Mouse (Mus musculus) heart, embryonic 11.5 days (tissue): Measurements from ENCODE around the gene Cenpa. TPM values are rescaled to one million over a fixed set of nuclear protein-coding genes. Genes with fewer than 3 reads are reported as not detected.

ENCODE experiments used
- ATAC-seq: fragments of 200-750 bp; cut with Nextera tagmentation; replicated peaks from 2 replicates; pipeline ENCODE4 v1.8.0; 2017; ENCODE audit warnings: moderate library complexity; ENCODE audit not compliant: insufficient number of reproducible peaks, low FRiP score, low TSS enrichment
- H3K27ac ChIP-seq: fragments of 300-500 bp; sonication (generic); 2 replicates; pipeline ENCODE4 v1.5.1; 2014; ENCODE audit warnings: mild to moderate bottlenecking, low read depth, low read length
- H3K27me3 ChIP-seq: fragments of 300-500 bp; sonication (generic); 2 replicates; pipeline ENCODE4 v1.6.1; 2014; ENCODE audit warnings: mild to moderate bottlenecking, low read length, mixed read lengths; ENCODE audit not compliant: control insufficient read depth, insufficient read depth
- H3K36me3 ChIP-seq: fragments of 300-500 bp; sonication (generic); 2 replicates; pipeline ENCODE4 v1.6.1; 2014; ENCODE audit warnings: mild to moderate bottlenecking, low read length, moderate library complexity, mixed read lengths; ENCODE audit not compliant: control insufficient read depth, insufficient read depth
- H3K4me1 ChIP-seq: fragments of 300-500 bp; sonication (generic); 2 replicates; pipeline ENCODE4 v1.6.1; 2014; ENCODE audit warnings: low read length; ENCODE audit not compliant: control insufficient read depth, insufficient read depth
- H3K4me2 ChIP-seq: fragments of 300-500 bp; sonication (generic); 2 replicates; pipeline ENCODE4 v1.6.1; 2014; ENCODE audit warnings: mild to moderate bottlenecking, moderate library complexity
- H3K4me3 ChIP-seq: fragments of 300-500 bp; sonication (generic); 2 replicates; pipeline ENCODE4 v1.5.1; 2014; ENCODE audit warnings: low read depth, low read length
- H3K9ac ChIP-seq: fragments of 300-500 bp; sonication (generic); 2 replicates; pipeline ENCODE4 v1.6.1; 2014; ENCODE audit warnings: mild to moderate bottlenecking, low read depth, low read length, moderate library complexity
- H3K9me3 ChIP-seq: fragments of 300-500 bp; sonication (generic); replicated peaks from 2 replicates; pipeline ENCODE4 v1.6.1; 2016; ENCODE audit warnings: low read length; ENCODE audit not compliant: control insufficient read depth
- WGBS: fragments of 180-500 bp; shearing (Covaris S2); extraction: QIAGEN DNeasy Blood & Tissue Kit; methylation state at CpG from one replicate; pipeline ENCODE4 v1.1.7; 2014; ENCODE audit not compliant: insufficient replicate concordance; 5-methylcytosine and 5-hydroxymethylcytosine counted together
- polyA plus RNA-seq: library from polyadenylated mRNA; unstranded; fragments of >200 nt; fragmentation: Nextera tagmentation; extraction: Ambion mirVana; gene quantifications from 2 replicates; pipeline ENCODE4 v1.2.1, GENCODE M21; 2014

The Cenpa gene
- polyA plus RNA-seq, 1 experiment from 2014 or later: 306 TPM

GRCm38 (mm10) chr5:30622177-30622840 lies 44.3 kb upstream of the Cenpa start:
- WGBS: 3% methylated on average over 69 of the region's 69 CpGs
- Histone ChIP-seq H3K27ac (no peak overlapping the region), H3K4me2 (peak overlapping the region; percentile 71), H3K4me3 (peak overlapping the region; percentile 38), H3K27me3 (peaks cover 26% of the 10 kb centered on the region), H3K9ac (peak overlapping the region; percentile 62), H3K9me3 (no peaks in the 10 kb centered on the region), H3K36me3 (no peaks in the 10 kb centered on the region), H3K4me1 (peaks cover 41% of the 10 kb centered on the region)
- no peak; the same call in 1 of the 2 replicates for ATAC-seq

DNA sequence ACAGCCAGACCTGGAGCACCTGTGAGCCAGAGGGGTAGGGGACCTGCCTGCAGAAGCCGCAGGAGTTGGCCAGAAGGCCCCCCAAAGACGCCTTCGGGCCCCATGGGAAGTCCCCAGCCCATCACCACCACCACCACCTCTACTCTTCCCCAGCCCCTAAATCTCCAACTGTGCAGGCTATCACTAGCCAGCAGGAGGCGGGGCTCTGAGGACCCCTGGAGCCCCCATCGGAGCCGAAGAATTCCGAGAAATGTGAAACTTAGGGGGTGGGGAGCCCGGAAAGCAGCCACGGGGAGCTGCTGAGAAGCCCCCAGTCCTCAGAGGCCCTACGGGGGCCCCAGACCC lies 43.8 kb upstream of the Cenpa start:
- Histone ChIP-seq H3K36me3 (no peaks in the 10 kb centered on the region), H3K27ac (no peak overlapping the region), H3K9me3 (no peaks in the 10 kb centered on the region), H3K27me3 (peaks cover 26% of the 10 kb centered on the region), H3K9ac (peak overlapping the region; percentile 62), H3K4me1 (peaks cover 36% of the 10 kb centered on the region), H3K4me3 (peak overlapping the region; percentile 38), H3K4me2 (peak overlapping the region; percentile 71)
- no peak for ATAC-seq
- 7% methylated on average over 10 of the region's 10 CpGs for WGBS

DNA sequence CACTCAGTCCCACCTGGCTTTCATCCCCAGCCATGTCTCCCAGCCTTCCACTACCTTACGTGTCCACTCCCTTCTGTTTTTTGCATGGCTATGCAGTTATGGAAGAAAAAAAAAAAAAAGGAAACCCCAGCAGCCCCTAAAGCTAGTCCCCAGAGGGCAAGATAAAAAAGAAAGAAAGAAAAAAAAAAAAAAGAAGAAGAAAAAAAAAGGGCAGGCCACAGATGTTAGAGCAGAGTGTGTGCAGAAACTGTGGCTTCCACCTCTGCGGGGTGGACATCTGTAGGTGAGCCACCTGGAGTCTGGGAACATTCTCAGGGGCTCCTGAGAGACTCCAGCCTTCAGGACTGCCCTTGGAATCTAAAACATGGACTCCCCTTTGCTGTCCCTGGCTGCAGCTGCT lies 43.2 kb upstream of the Cenpa start:
- WGBS: 55% methylated on average over 2 of the region's 2 CpGs

GRCm38 (mm10) chr5:30624311-30624710 lies 42.3 kb upstream of the Cenpa start:
- Histone ChIP-seq H3K9ac (no peak overlapping the region), H3K36me3 (no peaks in the 10 kb centered on the region), H3K27ac (no peak overlapping the region), H3K4me2 (no peak overlapping the region), H3K9me3 (no peaks in the 10 kb centered on the region), H3K4me3 (no peak overlapping the region), H3K4me1 (peaks cover 28% of the 10 kb centered on the region), H3K27me3 (peaks cover 26% of the 10 kb centered on the region)
- WGBS: 53% methylated on average over 1 of the region's 1 CpGs
- ATAC-seq: no peak

More for the DNA sequence above, 43.2 kb upstream of the Cenpa start:
- ATAC-seq: no peak
- Histone ChIP-seq H3K36me3 (no peaks in the 10 kb centered on the region), H3K9ac (no peak overlapping the region), H3K27ac (no peak overlapping the region), H3K4me1 (peaks cover 31% of the 10 kb centered on the region), H3K9me3 (no peaks in the 10 kb centered on the region), H3K4me2 (peak overlapping the region; percentile 71; the same call in 1 of the 2 replicates), H3K4me3 (peak overlapping the region; percentile 38; the same call in 1 of the 2 replicates), H3K27me3 (peaks cover 26% of the 10 kb centered on the region)

GRCm38 (mm10) chr5:30624908-30625307 lies 41.7 kb upstream of the Cenpa start:
- Histone ChIP-seq H3K9ac (no peak overlapping the region), H3K27me3 (peaks cover 26% of the 10 kb centered on the region), H3K36me3 (no peaks in the 10 kb centered on the region), H3K4me3 (no peak overlapping the region), H3K27ac (no peak overlapping the region), H3K9me3 (no peaks in the 10 kb centered on the region), H3K4me1 (peaks cover 28% of the 10 kb centered on the region), H3K4me2 (no peak overlapping the region)
- WGBS: 35% methylated on average over 4 of the region's 4 CpGs
- no peak for ATAC-seq

GRCm38 (mm10) chr5:30625379-30625778 lies 41.2 kb upstream of the Cenpa start:
- Histone ChIP-seq H3K36me3 (no peaks in the 10 kb centered on the region), H3K9me3 (no peaks in the 10 kb centered on the region), H3K4me2 (no peak overlapping the region), H3K27me3 (peaks cover 26% of the 10 kb centered on the region), H3K4me3 (no peak overlapping the region), H3K27ac (no peak overlapping the region), H3K9ac (no peak overlapping the region), H3K4me1 (peaks cover 28% of the 10 kb centered on the region)
- 77% methylated on average over 3 of the region's 3 CpGs for WGBS
- no peak for ATAC-seq

DNA sequence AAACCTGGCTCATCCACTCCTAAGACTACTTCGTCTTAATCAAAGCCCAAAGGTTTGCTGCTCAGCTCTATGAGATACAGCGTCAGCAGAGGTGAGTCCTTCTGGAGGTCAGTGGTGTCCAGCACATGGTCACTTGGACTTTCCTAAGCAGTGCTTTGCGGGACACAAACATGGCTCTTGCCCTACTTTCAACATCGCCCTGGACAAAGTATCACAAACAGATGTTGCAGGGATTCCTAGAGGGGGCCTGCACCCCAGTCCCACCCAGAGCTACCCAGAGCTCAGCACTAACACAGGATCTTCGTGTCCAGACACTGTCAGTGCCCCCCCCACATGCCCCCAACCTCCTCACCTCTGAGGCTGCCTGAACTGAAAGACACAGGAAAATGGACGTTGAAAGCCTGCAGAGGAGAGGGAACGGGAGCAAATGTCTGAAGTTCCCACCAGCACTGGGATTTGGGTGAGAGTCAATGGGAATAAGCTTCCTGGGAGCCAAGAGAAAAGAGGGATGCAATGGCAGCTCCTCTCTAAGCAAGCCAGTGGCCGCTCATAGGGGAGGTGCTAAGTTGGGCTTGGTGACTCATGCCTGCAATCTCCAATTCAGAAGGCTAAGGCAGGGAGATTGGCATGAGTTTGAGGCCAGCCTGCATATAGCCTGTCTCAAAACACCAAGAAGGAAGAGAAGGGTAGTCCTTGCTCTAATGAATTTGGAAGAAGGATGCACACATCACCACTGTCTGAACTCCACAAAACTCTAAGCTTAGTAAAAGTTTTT lies 40.1 kb upstream of the Cenpa start:
- no peak overlapping the region for H3K4me3 ChIP-seq
- no peaks in the 10 kb centered on the region for H3K36me3 ChIP-seq
- H3K4me1 ChIP-seq: peaks cover 28% of the 10 kb centered on the region
- H3K27me3 ChIP-seq: peaks cover 14% of the 10 kb centered on the region
- no peak for ATAC-seq
- no peak overlapping the region for H3K9ac ChIP-seq
- H3K9me3 ChIP-seq: no peaks in the 10 kb centered on the region
- WGBS: 70% methylated on average over 8 of the region's 8 CpGs
- peak overlapping the region; percentile 24 for H3K27ac ChIP-seq
- H3K4me2 ChIP-seq: no peak overlapping the region

- Histone ChIP-seq H3K4me3 (no peak overlapping the region), H3K27me3 (no peaks in the 10 kb centered on the region), H3K4me2 (no peak overlapping the region), H3K4me1 (peaks cover 16% of the 10 kb centered on the region), H3K9ac (no peak overlapping the region), H3K27ac (no peak overlapping the region), H3K36me3 (no peaks in the 10 kb centered on the region), H3K9me3 (no peaks in the 10 kb centered on the region)
- no peak for ATAC-seq
- WGBS: 77% methylated on average over 3 of the region's 3 CpGs
Observed at GRCm38 (mm10) chr5:30628511-30628910, 38.1 kb upstream of the Cenpa start.
